Mouse (Mus musculus): ENCODE measurements around the gene Hesx1. TPM values are rescaled to one million over a fixed set of nuclear protein-coding genes. Genes with fewer than 3 reads are reported as not detected.
"Not testable (repeated sequence)": the region's sequence is repeated elsewhere in the genome, so short reads cannot be mapped to it uniquely, and the experiment has no call there.

The Hesx1 gene
- 0.76 and 1.7 TPM in 2 replicates for polyA plus RNA-seq (2014; fragmentation: Nextera tagmentation; extraction: Ambion mirVana)

- Histone ChIP-seq H3K4me2 (peak within 1 kb of the TSS; percentile 54), H3K27me3 (ENCODE audit: control insufficient read depth, insufficient read depth, low read length) (no peaks in the 10 kb centered on the region), H3K9me3 (replicated peaks; ENCODE audit: control insufficient read depth, low read length) (no peaks in the 10 kb centered on the region), H3K4me1 (ENCODE audit: control insufficient read depth, insufficient read depth, low read length) (no peaks in the 10 kb centered on the region), H3K27ac (ENCODE audit: low read depth, low read length) (0 out of 2 replicates have a peak within 1 kb of the TSS, but pooled peaks have one; percentile 41), H3K4me3 (ENCODE audit: low read depth, low read length) (peak within 1 kb of the TSS; percentile 36), H3K36me3 (ENCODE audit: control insufficient read depth, insufficient read depth, low read length) (no peaks in the 10 kb centered on the region), H3K9ac (ENCODE audit: low read depth, low read length) (peak within 1 kb of the TSS; percentile 62)
- no peak for ATAC-seq (replicated peaks; ENCODE audit: insufficient number of reproducible peaks, low FRiP score, low TSS enrichment)
- WGBS (ENCODE audit: insufficient replicate concordance), result 4% methylated on average over 16 of the region's 16 CpGs
These were observed at the start of gene Hesx1 for GRCm38 (mm10) chr14:26994211-26994741. Gene Hesx1, plus strand, starts transcription at chr14:26994416.

GRCm38 (mm10) chr14:26956139-26956538 lies 38.1 kb upstream of the Hesx1 start:
- H3K36me3 ChIP-seq (ENCODE audit: control insufficient read depth, insufficient read depth, low read length); H3K4me2 ChIP-seq; H3K9me3 ChIP-seq (replicated peaks; ENCODE audit: control insufficient read depth, low read length); ATAC-seq (replicated peaks; ENCODE audit: insufficient number of reproducible peaks, low FRiP score, low TSS enrichment); H3K4me1 ChIP-seq (ENCODE audit: control insufficient read depth, insufficient read depth, low read length); H3K27me3 ChIP-seq (ENCODE audit: control insufficient read depth, insufficient read depth, low read length); H3K27ac ChIP-seq (ENCODE audit: low read depth, low read length); H3K9ac ChIP-seq (ENCODE audit: low read depth, low read length); H3K4me3 ChIP-seq (ENCODE audit: low read depth, low read length): not testable (repeated sequence)
- 87% methylated on average over 2 of the region's 2 CpGs for WGBS (ENCODE audit: insufficient replicate concordance)

- H3K36me3 ChIP-seq (ENCODE audit: control insufficient read depth, insufficient read depth, low read length), result peaks cover 2% of the 10 kb centered on the region; the same call in 1 of the 2 replicates
- H3K4me1 ChIP-seq (ENCODE audit: control insufficient read depth, insufficient read depth, low read length), result no peaks in the 10 kb centered on the region
- no peak overlapping the region for H3K9ac ChIP-seq (ENCODE audit: low read depth, low read length)
- ATAC-seq (replicated peaks; ENCODE audit: insufficient number of reproducible peaks, low FRiP score, low TSS enrichment), result no peak
- 86% methylated on average over 1 of the region's 1 CpGs for WGBS (ENCODE audit: insufficient replicate concordance)
- no peak overlapping the region for H3K4me3 ChIP-seq (ENCODE audit: low read depth, low read length)
- no peaks in the 10 kb centered on the region for H3K9me3 ChIP-seq (replicated peaks; ENCODE audit: control insufficient read depth, low read length)
- no peak overlapping the region for H3K4me2 ChIP-seq
- no peaks in the 10 kb centered on the region for H3K27me3 ChIP-seq (ENCODE audit: control insufficient read depth, insufficient read depth, low read length)
- no peak overlapping the region for H3K27ac ChIP-seq (ENCODE audit: low read depth, low read length)
These were observed 33.7 kb upstream of the Hesx1 start for GRCm38 (mm10) chr14:26960518-26960917.

GRCm38 (mm10) chr14:26969164-26969563 lies 25.1 kb upstream of the Hesx1 start:
- H3K27ac ChIP-seq (ENCODE audit: low read depth, low read length), result no peak overlapping the region
- no peaks in the 10 kb centered on the region for H3K9me3 ChIP-seq (replicated peaks; ENCODE audit: control insufficient read depth, low read length)
- H3K9ac ChIP-seq (ENCODE audit: low read depth, low read length), result peak overlapping the region; percentile 93; the same call in 1 of the 2 replicates
- H3K4me3 ChIP-seq (ENCODE audit: low read depth, low read length), result peak overlapping the region; percentile 94
- 72% methylated on average over 3 of the region's 3 CpGs for WGBS (ENCODE audit: insufficient replicate concordance)
- H3K36me3 ChIP-seq (ENCODE audit: control insufficient read depth, insufficient read depth, low read length), result no peaks in the 10 kb centered on the region
- H3K4me2 ChIP-seq, result peak overlapping the region; percentile 74
- H3K27me3 ChIP-seq (ENCODE audit: control insufficient read depth, insufficient read depth, low read length), result no peaks in the 10 kb centered on the region
- no peaks in the 10 kb centered on the region for H3K4me1 ChIP-seq (ENCODE audit: control insufficient read depth, insufficient read depth, low read length)
- no peak for ATAC-seq (replicated peaks; ENCODE audit: insufficient number of reproducible peaks, low FRiP score, low TSS enrichment)

- no peaks in the 10 kb centered on the region for H3K36me3 ChIP-seq (ENCODE audit: control insufficient read depth, insufficient read depth, low read length)
- H3K27me3 ChIP-seq (ENCODE audit: control insufficient read depth, insufficient read depth, low read length), result no peaks in the 10 kb centered on the region
- ATAC-seq (replicated peaks; ENCODE audit: insufficient number of reproducible peaks, low FRiP score, low TSS enrichment), result peak; percentile 80; the same call in 1 of the 2 replicates
- peak overlapping the region; percentile 93 for H3K9ac ChIP-seq (ENCODE audit: low read depth, low read length)
- H3K4me3 ChIP-seq (ENCODE audit: low read depth, low read length), result peak overlapping the region; percentile 94
- H3K9me3 ChIP-seq (replicated peaks; ENCODE audit: control insufficient read depth, low read length), result no peaks in the 10 kb centered on the region
- H3K27ac ChIP-seq (ENCODE audit: low read depth, low read length), result peak overlapping the region; percentile 83
- no peaks in the 10 kb centered on the region for H3K4me1 ChIP-seq (ENCODE audit: control insufficient read depth, insufficient read depth, low read length)
- peak overlapping the region; percentile 74 for H3K4me2 ChIP-seq
- under 1% methylated on average over 62 of the region's 62 CpGs for WGBS (ENCODE audit: insufficient replicate concordance)
These were observed 24.3 kb upstream of the Hesx1 start for GRCm38 (mm10) chr14:26969856-26970407.

GRCm38 (mm10) chr14:26970439-26970932 lies 23.7 kb upstream of the Hesx1 start:
- Histone ChIP-seq H3K27me3 (ENCODE audit: control insufficient read depth, insufficient read depth, low read length) (no peaks in the 10 kb centered on the region), H3K27ac (ENCODE audit: low read depth, low read length) (peak overlapping the region; percentile 83), H3K9me3 (replicated peaks; ENCODE audit: control insufficient read depth, low read length) (no peaks in the 10 kb centered on the region), H3K36me3 (ENCODE audit: control insufficient read depth, insufficient read depth, low read length) (no peaks in the 10 kb centered on the region), H3K4me2 (peak overlapping the region; percentile 74), H3K9ac (ENCODE audit: low read depth, low read length) (peak overlapping the region; percentile 93), H3K4me1 (ENCODE audit: control insufficient read depth, insufficient read depth, low read length) (no peaks in the 10 kb centered on the region), H3K4me3 (ENCODE audit: low read depth, low read length) (peak overlapping the region; percentile 94)
- under 1% methylated on average over 47 of the region's 53 CpGs for WGBS (ENCODE audit: insufficient replicate concordance)
- ATAC-seq (replicated peaks; ENCODE audit: insufficient number of reproducible peaks, low FRiP score, low TSS enrichment), result peak; percentile 98

GRCm38 (mm10) chr14:26971106-26971789 lies 23.0 kb upstream of the Hesx1 start, which contains the start of gene Appl1:
Gene Appl1, minus strand, starts transcription at chr14:26971232.
- Histone ChIP-seq H3K27me3 (ENCODE audit: control insufficient read depth, insufficient read depth, low read length) (no peaks in the 10 kb centered on the region), H3K27ac (ENCODE audit: low read depth, low read length) (peak within 1 kb of the TSS; percentile 83), H3K9ac (ENCODE audit: low read depth, low read length) (peak within 1 kb of the TSS; percentile 93), H3K4me3 (ENCODE audit: low read depth, low read length) (peak within 1 kb of the TSS; percentile 94), H3K9me3 (replicated peaks; ENCODE audit: control insufficient read depth, low read length) (no peaks in the 10 kb centered on the region), H3K36me3 (ENCODE audit: control insufficient read depth, insufficient read depth, low read length) (no peaks in the 10 kb centered on the region), H3K4me1 (ENCODE audit: control insufficient read depth, insufficient read depth, low read length) (no peaks in the 10 kb centered on the region), H3K4me2 (peak within 1 kb of the TSS; percentile 74)
- 42% methylated on average over 10 of the region's 10 CpGs for WGBS (ENCODE audit: insufficient replicate concordance)
- ATAC-seq (replicated peaks; ENCODE audit: insufficient number of reproducible peaks, low FRiP score, low TSS enrichment), result no peak

GRCm38 (mm10) chr14:26973089-26973488 lies 21.1 kb upstream of the Hesx1 start:
- Histone ChIP-seq H3K4me2 (no peak overlapping the region), H3K36me3 (ENCODE audit: control insufficient read depth, insufficient read depth, low read length) (no peaks in the 10 kb centered on the region), H3K27me3 (ENCODE audit: control insufficient read depth, insufficient read depth, low read length) (no peaks in the 10 kb centered on the region), H3K4me1 (ENCODE audit: control insufficient read depth, insufficient read depth, low read length) (no peaks in the 10 kb centered on the region), H3K9me3 (replicated peaks; ENCODE audit: control insufficient read depth, low read length) (no peaks in the 10 kb centered on the region), H3K27ac (ENCODE audit: low read depth, low read length) (no peak overlapping the region), H3K4me3 (ENCODE audit: low read depth, low read length) (no peak overlapping the region), H3K9ac (ENCODE audit: low read depth, low read length) (no peak overlapping the region)
- 78% methylated on average over 2 of the region's 2 CpGs for WGBS (ENCODE audit: insufficient replicate concordance)
- no peak for ATAC-seq (replicated peaks; ENCODE audit: insufficient number of reproducible peaks, low FRiP score, low TSS enrichment)

All from heart, embryonic 11.5 days (tissue).